Mouse (Mus musculus): ENCODE results near the gene Prkg2.

The Prkg2 gene

GRCm38 (mm10) chr5:99036596-99037441, at the start of gene Prkg2:
Prkg2 (minus strand) TSS chr5:99037351.
- DNase-seq = peak; percentile 11

- DNase-seq = no peak
Observed at GRCm38 (mm10) chr5:99083955-99084354, 46.8 kb upstream of the Prkg2 start.

GRCm38 (mm10) chr5:99078375-99078774, 41.2 kb upstream of the Prkg2 start:
- no peak for DNase-seq

- no peak for DNase-seq
Observed at GRCm38 (mm10) chr5:99068391-99068790, 31.2 kb upstream of the Prkg2 start.

GRCm38 (mm10) chr5:99062582-99062981, 25.4 kb upstream of the Prkg2 start:
- DNase-seq = no peak

GRCm38 (mm10) chr5:99039021-99039420, 1.9 kb upstream of the Prkg2 start:
- DNase-seq = no peak

GRCm38 (mm10) chr5:99037442-99037811, 276 bp upstream of the Prkg2 start:
- no peak for DNase-seq

GRCm38 (mm10) chr5:99035961-99036360, 1.2 kb downstream of the Prkg2 start:
- no peak for DNase-seq

GRCm38 (mm10) chr5:99031551-99032149, 5.5 kb downstream of the Prkg2 start:
- DNase-seq = no peak

GRCm38 (mm10) chr5:99026343-99026742, 10.8 kb downstream of the Prkg2 start:
- DNase-seq = no peak

GRCm38 (mm10) chr5:99019709-99020108, 17.4 kb downstream of the Prkg2 start:
- no peak for DNase-seq

- DNase-seq = no peak
Observed at GRCm38 (mm10) chr5:99015140-99015539, 22.0 kb downstream of the Prkg2 start.

- DNase-seq = no peak
Observed at GRCm38 (mm10) chr5:99010448-99011151, 26.6 kb downstream of the Prkg2 start.

- DNase-seq = no peak
Observed at GRCm38 (mm10) chr5:98998104-98998503, 39.0 kb downstream of the Prkg2 start.

GRCm38 (mm10) chr5:98995767-98996166, 41.4 kb downstream of the Prkg2 start:
- peak; percentile 22 for DNase-seq

- DNase-seq = no peak
Observed at GRCm38 (mm10) chr5:98991600-98991999, 45.6 kb downstream of the Prkg2 start.

GRCm38 (mm10) chr5:98987634-98988033, 49.5 kb downstream of the Prkg2 start:
- DNase-seq = no peak

- DNase-seq = no peak
Observed at GRCm38 (mm10) chr5:98987116-98987515, 50.0 kb downstream of the Prkg2 start.

GRCm38 (mm10) chr5:98986459-98986858, 50.7 kb downstream of the Prkg2 start:
- no peak for DNase-seq

GRCm38 (mm10) chr5:98986011-98986410, 51.1 kb downstream of the Prkg2 start:
- no peak for DNase-seq

- no peak for DNase-seq
Observed at GRCm38 (mm10) chr5:98985077-98985476, 52.1 kb downstream of the Prkg2 start.

- no peak for DNase-seq
Observed at GRCm38 (mm10) chr5:98981304-98981703, 55.8 kb downstream of the Prkg2 start.

GRCm38 (mm10) chr5:98978316-98978715, 58.8 kb downstream of the Prkg2 start:
- DNase-seq = no peak

All from lung, postnatal 14 days (tissue).